Mouse (Mus musculus) thymus, adult 2 months (tissue): ENCODE measurements around the gene Zbtb44. TPM values are rescaled to one million over a fixed set of nuclear protein-coding genes. Genes with fewer than 3 reads are reported as not detected.

ENCODE experiments used
- DNase-seq: peaks from one replicate; pipeline ENCODE4 v3.0.0; 2021
- H3K27ac ChIP-seq: fragments of 200-500 bp; 2 replicates; pipeline ENCODE4 v1.5.1; 2012; ENCODE audit warnings: low read length, control low read depth; ENCODE audit not compliant: control insufficient read depth, insufficient read depth
- H3K27me3 ChIP-seq: fragments of 200-500 bp; 2 replicates; pipeline ENCODE4 v1.6.1; 2012; ENCODE audit warnings: mild to moderate bottlenecking, low read length, moderate library complexity, mixed read lengths; ENCODE audit not compliant: control insufficient read depth, insufficient read depth
- H3K36me3 ChIP-seq: fragments of 200-500 bp; 2 replicates; pipeline ENCODE4 v1.6.1; 2012; ENCODE audit warnings: mild to moderate bottlenecking, low read length, moderate library complexity; ENCODE audit not compliant: control insufficient read depth, insufficient read depth
- H3K4me1 ChIP-seq: fragments of 200-500 bp; replicated peaks from 2 replicates; pipeline ENCODE4 v1.6.1; 2012; ENCODE audit warnings: low read length; ENCODE audit not compliant: control insufficient read depth, insufficient read depth
- H3K4me3 ChIP-seq: fragments of 200-500 bp; 2 replicates; pipeline ENCODE4 v1.5.1; 2012; ENCODE audit warnings: mild to moderate bottlenecking, low read length, control low read depth, moderate library complexity; ENCODE audit not compliant: control insufficient read depth, insufficient read depth
- CTCF ChIP-seq: fragments of 200-500 bp; IDR thresholded peaks from 2 replicates; pipeline ENCODE4 v1.5.1; 2012; ENCODE audit warnings: mild to moderate bottlenecking, control low read depth, low read length, moderate library complexity, borderline replicate concordance; ENCODE audit not compliant: control insufficient read depth, poor library complexity, insufficient read depth; ENCODE audit errors: extremely low read depth
- POLR2A ChIP-seq: fragments of 200-500 bp; IDR thresholded peaks from 2 replicates; pipeline ENCODE4 v1.6.1; 2012; ENCODE audit warnings: mild to moderate bottlenecking, low read length, control low read depth, moderate library complexity; ENCODE audit not compliant: control insufficient read depth, poor library complexity, insufficient read depth; ENCODE audit errors: extremely low read depth
- WGBS: fragments of 180-500 bp; shearing (Covaris S2); methylation state at CpG from one replicate; pipeline ENCODE4 v1.1.7; 2018; 5-methylcytosine and 5-hydroxymethylcytosine counted together
- polyA plus RNA-seq: library from polyadenylated mRNA; depleted of rRNA; stranded (reverse); fragments of >200 nt; gene quantifications from 2 replicates; pipeline ENCODE4 v1.2.3, GENCODE M21; 2012

The Zbtb44 gene
- polyA plus RNA-seq, 1 experiment, result 10.4 TPM

- TF ChIP-seq POLR2A, result no peak
- no peak for TF ChIP-seq CTCF
- WGBS, result 74% methylated on average over 2 of the region's 2 CpGs
- no peaks in the 10 kb centered on the region for H3K4me1 ChIP-seq
These were observed 21.1 kb upstream of the Zbtb44 start for GRCm38 (mm10) chr9:31009334-31009733.

GRCm38 (mm10) chr9:31010040-31010439 is 20.4 kb upstream of the Zbtb44 start:
- 87% methylated on average over 3 of the region's 3 CpGs for WGBS
- no peak overlapping the region for H3K27ac ChIP-seq
- no peak for DNase-seq
- H3K4me3 ChIP-seq, result no peak overlapping the region
- no peaks in the 10 kb centered on the region for H3K27me3 ChIP-seq
- no peaks in the 10 kb centered on the region for H3K4me1 ChIP-seq
- no peak for TF ChIP-seq POLR2A
- no peak for TF ChIP-seq CTCF
- no peaks in the 10 kb centered on the region for H3K36me3 ChIP-seq

More at GRCm38 (mm10) chr9:31009334-31009733, 21.1 kb upstream of the Zbtb44 start:
- Histone ChIP-seq H3K27ac (no peak overlapping the region), H3K27me3 (no peaks in the 10 kb centered on the region), H3K36me3 (no peaks in the 10 kb centered on the region), H3K4me3 (no peak overlapping the region)
- no peak for DNase-seq

GRCm38 (mm10) chr9:31010749-31011148 is 19.7 kb upstream of the Zbtb44 start:
- DNase-seq, result no peak
- Histone ChIP-seq H3K27me3 (no peaks in the 10 kb centered on the region), H3K36me3 (no peaks in the 10 kb centered on the region), H3K4me3 (no peak overlapping the region), H3K4me1 (no peaks in the 10 kb centered on the region), H3K27ac (no peak overlapping the region)
- TF ChIP-seq CTCF (no peak), POLR2A (no peak)
- 93% methylated on average over 3 of the region's 3 CpGs for WGBS

GRCm38 (mm10) chr9:31011533-31011932 is 18.9 kb upstream of the Zbtb44 start:
- WGBS, result 39% methylated on average over 1 of the region's 1 CpGs
- Histone ChIP-seq H3K4me3 (no peak overlapping the region), H3K27me3 (no peaks in the 10 kb centered on the region), H3K27ac (no peak overlapping the region), H3K36me3 (no peaks in the 10 kb centered on the region), H3K4me1 (no peaks in the 10 kb centered on the region)
- TF ChIP-seq POLR2A (no peak), CTCF (no peak)
- no peak for DNase-seq

- Histone ChIP-seq H3K27ac (no peak overlapping the region), H3K4me3 (no peak overlapping the region), H3K4me1 (no peaks in the 10 kb centered on the region), H3K36me3 (no peaks in the 10 kb centered on the region), H3K27me3 (no peaks in the 10 kb centered on the region)
- 92% methylated on average over 4 of the region's 4 CpGs for WGBS
- no peak for TF ChIP-seq POLR2A
- no peak for TF ChIP-seq CTCF
- no peak for DNase-seq
These were observed 17.8 kb upstream of the Zbtb44 start for GRCm38 (mm10) chr9:31012674-31013073.

- no peak overlapping the region for H3K27ac ChIP-seq
- TF ChIP-seq CTCF, result no peak
- no peak for TF ChIP-seq POLR2A
- DNase-seq, result no peak
- no peaks in the 10 kb centered on the region for H3K4me1 ChIP-seq
- no peaks in the 10 kb centered on the region for H3K27me3 ChIP-seq
- no peak overlapping the region for H3K4me3 ChIP-seq
- no peaks in the 10 kb centered on the region for H3K36me3 ChIP-seq
- WGBS, result 94% methylated on average over 4 of the region's 4 CpGs
These were observed 17.0 kb upstream of the Zbtb44 start for GRCm38 (mm10) chr9:31013415-31013814.

- Histone ChIP-seq H3K27me3 (no peaks in the 10 kb centered on the region), H3K4me1 (no peaks in the 10 kb centered on the region), H3K4me3 (no peak overlapping the region), H3K27ac (no peak overlapping the region), H3K36me3 (no peaks in the 10 kb centered on the region)
- DNase-seq, result no peak
- no peak for TF ChIP-seq CTCF
- TF ChIP-seq POLR2A, result no peak
- WGBS, result 88% methylated on average over 4 of the region's 4 CpGs
These were observed 12.8 kb upstream of the Zbtb44 start for GRCm38 (mm10) chr9:31017616-31018015.
